Mouse (Mus musculus) kidney, postnatal 36 days (tissue): ENCODE measurements around the gene Vmn2r30.
"Not testable (repeated sequence)": the region's sequence is repeated elsewhere in the genome, so short reads cannot be mapped to it uniquely, and the experiment has no call there.

Source experiments
- DNase-seq, 2 experiments: peaks; one replicate each; pipeline ENCODE4 v3.0.0; 2021 to 2022; ENCODE audit warnings: mixed read lengths in 2 of 2

Vmn2r30 gene

DNA sequence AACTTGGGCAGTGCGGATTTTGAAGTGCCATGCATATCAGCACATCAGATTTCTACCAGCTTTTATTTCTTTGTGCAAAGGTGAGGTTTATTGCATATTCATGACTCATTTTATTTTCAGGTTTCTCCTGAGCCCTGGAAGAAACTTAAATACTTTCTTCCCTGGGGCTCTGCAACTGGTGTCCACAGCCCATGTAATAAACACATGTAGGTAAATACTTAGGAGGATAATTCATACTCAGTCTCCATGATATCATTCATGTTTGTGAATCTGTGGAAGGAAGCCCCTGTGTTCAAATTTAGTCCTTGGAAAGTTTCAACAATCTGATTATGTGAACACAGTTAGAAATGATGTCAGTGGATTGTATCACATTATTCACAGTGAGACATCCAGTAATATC, at the start of gene Vmn2r30:
TSS of gene Vmn2r30 (minus strand) at position 101 of the 400 bp plus-strand sequence.
- DNase-seq, result not testable (repeated sequence)

DNA sequence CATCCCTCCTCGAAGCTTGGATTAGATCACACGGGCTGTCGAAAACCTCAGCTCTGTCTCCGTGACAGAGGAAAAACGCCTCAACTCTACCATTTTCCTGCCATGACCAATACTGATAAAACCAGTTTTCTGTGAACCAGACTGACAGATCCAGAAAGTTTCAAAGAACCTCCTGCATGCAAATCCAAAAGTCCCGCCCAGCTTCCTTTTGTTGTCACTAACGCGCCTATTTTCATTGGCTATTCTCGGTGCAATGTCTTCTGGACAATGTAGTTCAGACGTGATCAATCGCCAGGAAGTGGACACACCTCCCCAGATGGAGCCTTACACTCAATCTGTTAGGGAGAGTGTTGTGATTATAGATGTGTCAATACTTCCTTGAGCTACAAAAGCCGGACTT, 37.0 kb upstream of the Vmn2r30 start, which contains the start of gene Gm45783:
TSS of gene Gm45783 (minus strand) at position 143 of the 400 bp plus-strand sequence.
- peak; percentile 10 to 24 for DNase-seq

DNA sequence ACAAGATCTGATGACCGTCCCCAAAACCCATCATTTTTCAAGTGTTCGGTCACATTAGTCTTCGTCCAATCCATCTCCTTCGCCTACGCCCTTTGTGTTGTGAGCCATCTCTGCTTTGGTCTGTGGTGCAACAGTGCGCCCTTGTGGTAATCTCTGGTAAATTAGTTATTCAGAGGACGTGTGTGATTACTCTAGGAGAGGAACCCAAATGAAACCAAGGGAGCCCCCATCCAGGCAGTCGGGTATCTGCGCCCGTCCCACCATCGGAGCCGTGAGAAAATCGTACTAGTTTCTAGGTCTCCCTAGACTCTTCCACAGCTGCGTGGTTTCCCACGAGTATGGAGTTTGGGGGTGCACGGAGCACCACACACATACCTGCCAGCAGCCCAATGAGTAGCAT, 41.8 kb downstream of the Vmn2r30 start:
- DNase-seq, result peak; percentile 47 to 72

DNA sequence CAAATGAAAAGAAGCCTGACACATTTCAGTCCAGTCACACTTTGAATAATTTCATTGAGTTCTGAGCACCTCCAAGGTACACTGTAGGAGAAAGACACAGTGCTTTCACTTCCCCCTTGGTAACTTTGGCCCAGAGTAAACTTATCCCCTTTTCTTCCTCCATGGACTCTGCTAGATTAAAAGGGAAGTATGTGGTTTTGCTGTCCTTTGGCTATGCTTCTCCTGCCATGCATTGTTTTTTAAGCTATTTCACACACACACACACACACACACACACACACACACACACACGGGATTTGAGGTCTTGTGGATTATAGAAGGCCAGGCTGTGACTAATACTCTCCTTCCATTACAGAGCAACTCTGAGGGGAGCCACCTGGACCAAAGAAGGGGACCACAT, 56.0 kb downstream of the Vmn2r30 start:
- DNase-seq, result no peak

DNA sequence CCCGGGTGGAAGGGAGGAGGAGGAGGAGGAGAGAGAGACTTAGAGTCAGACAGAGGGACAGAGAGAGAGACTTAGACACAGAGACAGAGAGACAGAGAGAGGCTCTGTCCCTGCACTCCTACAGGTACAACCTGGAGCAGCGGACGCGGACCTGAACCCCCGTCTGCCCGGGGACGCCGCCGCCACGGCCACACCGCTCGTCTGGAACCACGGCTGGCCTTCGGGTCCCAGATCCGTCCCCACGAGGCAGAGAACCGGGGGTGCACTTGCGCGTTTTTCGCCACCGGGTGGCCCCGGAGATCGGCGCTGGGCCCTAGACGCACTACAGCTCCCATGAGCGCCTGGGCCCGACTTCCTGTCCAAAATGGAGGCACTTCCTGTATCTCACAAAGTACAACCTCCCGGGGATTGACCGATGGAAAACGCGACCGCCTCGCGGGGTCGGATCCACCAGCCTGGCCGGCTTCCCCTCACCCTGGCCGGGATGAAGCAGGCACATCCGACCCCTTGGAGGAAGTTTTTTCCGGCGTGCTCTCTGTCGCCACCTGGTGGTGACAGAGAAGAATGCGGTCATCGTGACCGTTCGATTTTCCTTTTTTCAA, 59.3 kb downstream of the Vmn2r30 start, which contains the start of gene Gm45844:
TSS of gene Gm45844 (minus strand) at position 324 of the 602 bp plus-strand sequence.
- peak; percentile 90 for DNase-seq

DNA sequence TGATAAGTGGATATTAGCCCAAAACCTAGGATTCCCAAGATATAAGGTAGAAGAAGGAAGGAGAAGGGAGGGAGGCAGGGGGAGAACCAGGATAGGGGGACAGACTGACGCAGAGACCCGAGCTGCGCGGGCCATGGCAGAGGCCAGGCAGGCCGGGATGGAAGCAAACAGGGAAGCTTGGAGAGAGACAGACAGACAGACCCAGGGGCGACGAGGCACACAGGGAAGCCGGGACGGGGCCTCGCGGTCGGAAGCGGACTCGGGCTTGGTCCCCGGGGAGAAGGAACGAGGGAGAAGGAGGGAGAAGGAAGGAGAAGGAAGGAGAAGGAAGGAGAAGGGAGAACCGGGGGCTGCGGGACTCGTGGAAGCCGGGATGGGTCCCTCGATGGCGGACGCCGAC, 59.9 kb downstream of the Vmn2r30 start:
- peak in 1 of 2 experiments; percentile 39 for DNase-seq
